Mouse (Mus musculus) kidney, adult 2 months (tissue): ENCODE results near the gene Far1.

ENCODE experiments used
- CTCF ChIP-seq: fragments of 200-500 bp; conservative IDR thresholded peaks from 2 replicates; pipeline ENCODE4 v1.5.1; 2011; ENCODE audit warnings: low read depth, mild to moderate bottlenecking, control low read depth, low read length, moderate library complexity, mixed read lengths; ENCODE audit not compliant: insufficient read depth, insufficient read length
- POLR2A ChIP-seq: fragments of 200-500 bp; IDR thresholded peaks from one replicate; pipeline ENCODE4 v1.6.1; 2011; ENCODE audit warnings: low read depth, low read length, control low read depth

GRCm38 (mm10) chr7:113612628-113613027 lies 99.0 kb downstream of the Far1 start:
- no peak for TF ChIP-seq CTCF
- TF ChIP-seq POLR2A, result no peak
